In genomic region chr11:118366559-118366958, GRCm38 (mm10) we compare ENCODE assay signal across 20 mouse cellular contexts. TPM values are rescaled to one million over a fixed set of nuclear protein-coding genes. Genes with fewer than 3 reads are reported as not detected.
A peak's percentile ranks its signal among the peaks of the same experiment; 100 is the strongest.
DNase-seq lines count a peak whose midpoint lies in the region; ATAC-seq and TF ChIP-seq lines count a peak whose summit lies in the region.
"Had no signal": no experiment of that assay in that cellular context is flagged by ENCODE, and none has a peak within 500 bp of the region (broad histone marks: within the 10 kb centered on the region; RNA-seq: fewer than 3 reads in every experiment).

No protein-coding gene starts in this region.

- peak overlapping the region; percentile 90; the same call in 1 of the 2 replicates for H3K27ac ChIP-seq in embryonic facial prominence, embryonic 11.5 days (replicated peaks; ENCODE audit: low read depth, low read length)
- peak overlapping the region; percentile 48 for H3K27ac ChIP-seq in embryonic fibroblast, embryonic 13.5 days (ENCODE audit: insufficient read depth, low read length)
- H3K27ac ChIP-seq in small intestine, adult 2 months (ENCODE audit: insufficient read depth, low read depth, low read length) = peak overlapping the region; percentile 10; the same call in 1 of the 2 replicates
- H3K27ac ChIP-seq: hindbrain, embryonic 14.5 days; liver, embryonic 14.5 days; lung, embryonic 15.5 days; midbrain, embryonic 12.5 days; neural tube, embryonic 13.5 days had no signal

- peaks cover 24% of the 10 kb centered on the region for H3K4me1 ChIP-seq in embryonic facial prominence, embryonic 11.5 days (ENCODE audit: control insufficient read depth, insufficient read depth, low read length)
- peaks cover 42% of the 10 kb centered on the region for H3K4me1 ChIP-seq in embryonic fibroblast, embryonic 13.5 days (ENCODE audit: control insufficient read depth, insufficient read depth, low read length)
- H3K4me1 ChIP-seq in small intestine, adult 2 months (ENCODE audit: control insufficient read depth, insufficient read depth, insufficient read length, low read length) = peaks cover 7% of the 10 kb centered on the region; the same call in 1 of the 2 replicates

- no peak for ATAC-seq in embryonic facial prominence, embryonic 11.5 days (replicated peaks; ENCODE audit: insufficient number of reproducible peaks, low FRiP score, low TSS enrichment, low read depth)
- ATAC-seq: CD4-positive, CD25-positive, alpha-beta regulatory T cell, adult 4 months; intestine, embryonic 16.5 days had no signal

- H3K4me2 ChIP-seq in embryonic facial prominence, embryonic 11.5 days (ENCODE audit: low read depth, low read length) = no peak overlapping the region
- H3K4me2 ChIP-seq: hindbrain, embryonic 14.5 days; limb, embryonic 12.5 days; lung, embryonic 15.5 days; midbrain, embryonic 12.5 days; neural tube, embryonic 13.5 days had no signal

- no peaks in the 10 kb centered on the region for H3K36me3 ChIP-seq in embryonic facial prominence, embryonic 11.5 days (replicated peaks; ENCODE audit: control insufficient read depth, insufficient read depth, low read depth, low read length)
- H3K36me3 ChIP-seq in small intestine, adult 2 months (ENCODE audit: control insufficient read depth, insufficient read depth, low read length) = no peaks in the 10 kb centered on the region
- H3K36me3 ChIP-seq: limb, embryonic 12.5 days; lung, embryonic 15.5 days; midbrain, embryonic 12.5 days; neural tube, embryonic 13.5 days had no signal

- peak; percentile 1 for DNase-seq in lung, postnatal 10 days
- no peak for DNase-seq in lung, postnatal 25 days (ENCODE audit: low spot score)
- no peak for DNase-seq in embryonic facial prominence, embryonic 11.5 days (ENCODE audit: low spot score)
- no peak for DNase-seq in right cerebral cortex, postnatal 10 days (ENCODE audit: low spot score in 2 of 2)
- no peak for DNase-seq in embryo, embryonic 10 days (ENCODE audit: low spot score)
- DNase-seq: cerebellum, adult 11-12 months; cerebellum, postnatal 25 days; kidney, postnatal 36 days; spleen, adult 18-20 months; thymus, adult 18-20 months had no signal

- no peaks in the 10 kb centered on the region for H3K27me3 ChIP-seq in embryonic facial prominence, embryonic 11.5 days (ENCODE audit: control insufficient read depth, insufficient read depth, low read length)
- H3K27me3 ChIP-seq in small intestine, adult 2 months (ENCODE audit: control insufficient read depth, insufficient read depth, low read length) = no peaks in the 10 kb centered on the region
- H3K27me3 ChIP-seq: limb, embryonic 12.5 days; lung, embryonic 15.5 days; neural tube, embryonic 13.5 days had no signal

- TF ChIP-seq POLR2A in embryonic fibroblast, embryonic 13.5 days (IDR thresholded peaks at IDR 0.05; ENCODE audit: low read depth, low read length) = no peak
- TF ChIP-seq POLR2A in small intestine, adult 2 months (IDR thresholded peaks at IDR 0.05; ENCODE audit: low read depth, low read length) = no peak

- no peaks in the 10 kb centered on the region for H3K9me3 ChIP-seq in embryonic facial prominence, embryonic 11.5 days (replicated peaks; ENCODE audit: control insufficient read depth, low read length)
- H3K9me3 ChIP-seq: limb, embryonic 12.5 days; lung, embryonic 15.5 days; midbrain, embryonic 12.5 days; neural tube, embryonic 13.5 days had no signal

- WGBS in embryonic facial prominence, embryonic 11.5 days = 66% methylated on average over 8 of the region's 8 CpGs
- WGBS in small intestine, adult 2 months = 77% methylated on average over 8 of the region's 8 CpGs

- no peak overlapping the region for H3K4me3 ChIP-seq in embryonic facial prominence, embryonic 11.5 days (ENCODE audit: low read depth, low read length)
- no peak overlapping the region for H3K4me3 ChIP-seq in embryonic fibroblast, embryonic 13.5 days (ENCODE audit: insufficient read depth, low read length)
- no peak overlapping the region for H3K4me3 ChIP-seq in small intestine, adult 2 months (ENCODE audit: low read depth, low read length)
- H3K4me3 ChIP-seq: limb, embryonic 12.5 days; lung, embryonic 15.5 days; midbrain, embryonic 12.5 days; neural tube, embryonic 13.5 days had no signal

- no peak for TF ChIP-seq CTCF in embryonic fibroblast, embryonic 13.5 days (IDR thresholded peaks at IDR 0.05; ENCODE audit: borderline replicate concordance, insufficient read depth, low read length)
- no peak for TF ChIP-seq CTCF in small intestine, adult 2 months (IDR thresholded peaks at IDR 0.05; ENCODE audit: extremely low read depth, insufficient read length, insufficient replicate concordance, low read depth, low read length)

- H3K9ac ChIP-seq in embryonic facial prominence, embryonic 11.5 days (replicated peaks; ENCODE audit: low read length) = no peak overlapping the region
- H3K9ac ChIP-seq: hindbrain, embryonic 14.5 days; limb, embryonic 12.5 days; liver, embryonic 14.5 days; lung, embryonic 15.5 days; midbrain, embryonic 12.5 days; neural tube, embryonic 13.5 days had no signal

RNA-seq across cellular contexts. Expression of gene Timp2, which starts 11.0 kb away (rescaled TPM):
- 73.2 and 75.7 TPM in 2 replicates for polyA plus RNA-seq in embryonic facial prominence, embryonic 11.5 days (2014; fragmentation: Nextera tagmentation; extraction: Ambion mirVana)
- 967 and 1,083 TPM in 2 replicates for polyA plus RNA-seq in embryonic fibroblast, embryonic 13.5 days (2011; ENCODE audit: insufficient read length, low read depth, missing spikeins)
- 22.6 and 27.7 TPM in 2 replicates for polyA plus RNA-seq in small intestine, adult 2 months (2012; rRNA removed)

RNA-seq across cellular contexts. Expression of gene Cep295nl, which starts 24.3 kb away (rescaled TPM):
- 0.21 and 0.76 TPM in 2 replicates for polyA plus RNA-seq in embryonic facial prominence, embryonic 11.5 days (2014; fragmentation: Nextera tagmentation; extraction: Ambion mirVana)
- polyA plus RNA-seq in embryonic fibroblast, embryonic 13.5 days (2011; ENCODE audit: insufficient read length, low read depth, missing spikeins) = 5.2 and 6.1 TPM in 2 replicates
- 0.04 TPM in 1 of 2 replicates, not detected in the other for polyA plus RNA-seq in small intestine, adult 2 months (2012; rRNA removed)
- polyA plus RNA-seq: hindbrain, embryonic 14.5 days had no signal

RNA-seq across cellular contexts. Expression of gene Lgals3bp, which starts 35.3 kb away (rescaled TPM):
- polyA plus RNA-seq in embryonic facial prominence, embryonic 11.5 days (2014; fragmentation: Nextera tagmentation; extraction: Ambion mirVana) = 1.0 and 1.7 TPM in 2 replicates
- polyA plus RNA-seq in embryonic fibroblast, embryonic 13.5 days (2011; ENCODE audit: insufficient read length, low read depth, missing spikeins) = 116 and 144 TPM in 2 replicates
- 372 and 739 TPM in 2 replicates for polyA plus RNA-seq in small intestine, adult 2 months (2012; rRNA removed)

RNA-seq across cellular contexts. Expression of gene Cant1, which starts 52.3 kb away (rescaled TPM):
- polyA plus RNA-seq in embryonic facial prominence, embryonic 11.5 days (2014; fragmentation: Nextera tagmentation; extraction: Ambion mirVana) = 19.5 and 23.2 TPM in 2 replicates
- 28.2 and 29.9 TPM in 2 replicates for polyA plus RNA-seq in embryonic fibroblast, embryonic 13.5 days (2011; ENCODE audit: insufficient read length, low read depth, missing spikeins)
- 73.6 and 158 TPM in 2 replicates for polyA plus RNA-seq in small intestine, adult 2 months (2012; rRNA removed)

Comparison
In these comparisons a context has a peak if more than half of its experiments do, and no peak if none do; other contexts are left out.
1. H3K27ac ChIP-seq: peak in every context shown above with its lines; median percentile 90 in embryonic facial prominence, embryonic 11.5 days; 48 in embryonic fibroblast, embryonic 13.5 days; 10 in small intestine, adult 2 months.
2. RNA of gene Timp2, which starts 11.0 kb away (polyA plus RNA-seq): 967 to 1,083 TPM in embryonic fibroblast, embryonic 13.5 days; 73.2 to 75.7 TPM in embryonic facial prominence, embryonic 11.5 days and 22.6 to 27.7 TPM in small intestine, adult 2 months; every median in the first group is over 10 times any median in the second.
3. RNA of gene Lgals3bp, which starts 35.3 kb away (polyA plus RNA-seq): 372 to 739 TPM in small intestine, adult 2 months and 116 to 144 TPM in embryonic fibroblast, embryonic 13.5 days; 1.0 to 1.7 TPM in embryonic facial prominence, embryonic 11.5 days; every median in the first group is over 10 times any median in the second.